Comparison of ENCODE assay signal across 9 mouse cellular contexts in genomic region chr5:93124031-93124826, GRCm38 (mm10). TPM values are rescaled to one million over a fixed set of nuclear protein-coding genes. Genes with fewer than 3 reads are reported as not detected.
DNase-seq lines count a peak whose midpoint lies in the region; ATAC-seq lines count a peak whose summit lies in the region.
"Had no signal": no experiment of that assay in that cellular context is flagged by ENCODE, and none has a peak within 500 bp of the region (broad histone marks: within the 10 kb centered on the region; RNA-seq: fewer than 3 reads in every experiment).

No protein-coding gene starts in this region.

- no peak overlapping the region for H3K4me3 ChIP-seq in kidney, embryonic 15.5 days (replicated peaks)
- H3K4me3 ChIP-seq in forebrain, embryonic 16.5 days (replicated peaks; ENCODE audit: low read length), result no peak overlapping the region

- no peaks in the 10 kb centered on the region for H3K27me3 ChIP-seq in kidney, embryonic 15.5 days
- H3K27me3 ChIP-seq in forebrain, embryonic 16.5 days (replicated peaks; ENCODE audit: control insufficient read depth, insufficient read depth, low read length), result no peaks in the 10 kb centered on the region

- no peak for DNase-seq in kidney, adult 8-10 months
- DNase-seq in embryo, embryonic 11 days, result peak; percentile 65
- DNase-seq in mesoderm, embryonic 11.5 days (ENCODE audit: low read depth, low spot score), result peak; percentile 45
- no peak for DNase-seq in thymus, postnatal 10 days (ENCODE audit: low spot score in 2 of 2)
- no peak for DNase-seq in thymus, postnatal 4 days
- DNase-seq: cerebellum, adult 18-20 months had no signal

- peaks cover 87% of the 10 kb centered on the region for H3K4me1 ChIP-seq in kidney, embryonic 15.5 days
- H3K4me1 ChIP-seq in forebrain, embryonic 16.5 days (replicated peaks; ENCODE audit: control insufficient read depth, insufficient read depth, low read length), result peaks cover 31% of the 10 kb centered on the region

- H3K9me3 ChIP-seq in kidney, embryonic 15.5 days (replicated peaks), result no peaks in the 10 kb centered on the region
- H3K9me3 ChIP-seq in forebrain, embryonic 16.5 days (ENCODE audit: control insufficient read depth, low read length), result no peaks in the 10 kb centered on the region

- peak; percentile 45 for ATAC-seq in kidney, embryonic 15.5 days (replicated peaks; ENCODE audit: low FRiP score)
- ATAC-seq in forebrain, embryonic 16.5 days, result no peak

- H3K9ac ChIP-seq in kidney, embryonic 15.5 days, result no peak overlapping the region
- no peak overlapping the region for H3K9ac ChIP-seq in forebrain, embryonic 16.5 days (replicated peaks; ENCODE audit: low read depth, low read length)

- H3K27ac ChIP-seq in kidney, embryonic 15.5 days, result peak overlapping the region; percentile 71
- H3K27ac ChIP-seq in forebrain, embryonic 16.5 days (ENCODE audit: low read length), result peak overlapping the region; percentile 17; the same call in 1 of the 2 replicates
- H3K27ac ChIP-seq: macrophage had no signal

- H3K4me2 ChIP-seq in kidney, embryonic 15.5 days, result no peak overlapping the region
- H3K4me2 ChIP-seq in forebrain, embryonic 16.5 days (ENCODE audit: low read length), result no peak overlapping the region

- H3K36me3 ChIP-seq in kidney, embryonic 15.5 days, result no peaks in the 10 kb centered on the region
- H3K36me3 ChIP-seq in forebrain, embryonic 16.5 days (ENCODE audit: control insufficient read depth, insufficient read depth), result no peaks in the 10 kb centered on the region

- WGBS in kidney, embryonic 15.5 days, result 40% methylated on average over 9 of the region's 9 CpGs
- WGBS in forebrain, embryonic 16.5 days, result 54% methylated on average over 9 of the region's 9 CpGs

RNA-seq across cellular contexts. Expression of gene Sept11, which starts 31.0 kb away (rescaled TPM):
- polyA plus RNA-seq in kidney, embryonic 15.5 days (2015; fragmentation: Nextera tagmentation; extraction: Ambion mirVana), result 221 and 222 TPM in 2 replicates
- 175 and 198 TPM in 2 replicates for polyA plus RNA-seq in forebrain, embryonic 16.5 days (2015; fragmentation: Nextera tagmentation; extraction: Ambion mirVana)

Comparison
In these comparisons a context has a peak if more than half of its experiments do, and no peak if none do; other contexts are left out.
1. DNase-seq: peak in embryo, embryonic 11 days (single experiment) and mesoderm, embryonic 11.5 days (single experiment); none in kidney, adult 8-10 months (0 of 2), thymus, postnatal 10 days (0 of 2) and thymus, postnatal 4 days (single experiment).